Mouse (Mus musculus) lung, postnatal 0 days (tissue): ENCODE results near the gene Wbp2nl.

Experiments
- CTCF ChIP-seq: IDR thresholded peaks from 2 replicates; pipeline ENCODE4 v1.5.1; 2016; ENCODE audit warnings: antibody characterized with exemption, mild to moderate bottlenecking
- EP300 ChIP-seq: IDR thresholded peaks from 2 replicates; pipeline ENCODE4 v1.6.1; 2016; ENCODE audit warnings: antibody characterized with exemption, mild to moderate bottlenecking, control low read depth

DNA sequence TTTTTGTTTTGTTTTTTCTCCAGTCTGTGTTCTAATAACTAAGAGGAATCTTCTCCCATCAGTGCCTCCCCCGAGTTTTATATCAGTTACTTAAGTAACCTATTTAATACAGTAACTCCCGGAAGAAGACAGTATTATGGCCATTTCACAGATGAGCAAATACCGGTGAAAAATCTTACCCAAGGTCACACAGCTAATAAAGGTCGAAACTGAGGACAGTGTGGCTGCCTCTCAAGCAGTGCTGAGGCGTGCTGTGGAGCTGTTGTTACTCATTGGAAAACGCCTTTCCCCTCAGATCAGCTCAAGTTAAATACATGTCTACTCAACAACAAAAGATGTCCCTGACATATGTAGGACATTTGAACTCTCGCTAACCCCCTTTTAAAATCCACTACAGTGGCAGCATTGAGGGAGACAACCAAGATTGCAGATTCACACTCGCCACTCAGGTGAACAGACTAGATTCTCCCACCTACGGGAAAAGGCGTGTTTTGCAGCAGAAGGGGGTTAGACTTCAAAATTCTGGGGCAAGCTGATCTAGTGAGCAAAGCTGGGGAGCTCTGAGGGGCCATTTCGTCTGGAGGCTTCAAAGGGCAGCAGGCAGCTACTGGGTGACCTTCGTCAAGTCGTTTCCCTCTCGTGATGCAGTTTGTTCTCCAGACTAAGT, 54.5 kb downstream of the Wbp2nl start:
- no peak for TF ChIP-seq CTCF
- no peak for TF ChIP-seq EP300
